Mouse (Mus musculus): ENCODE data around the gene Grk6. TPM values are rescaled to one million over a fixed set of nuclear protein-coding genes. Genes with fewer than 3 reads are reported as not detected.

The Grk6 gene
- total and polyA plus RNA-seq, 3 experiments: 83.2 to 96.7 TPM; not detected in 1

GRCm38 (mm10) chr13:55447543-55447943 lies 2.7 kb downstream of the Grk6 start:
- Histone ChIP-seq H3K9me3 (replicated peaks; ENCODE audit: insufficient read depth, low read length) (no peaks in the 10 kb centered on the region), H3K4me1 (ENCODE audit: control insufficient read depth in 1 of 2, insufficient read depth in 2 of 2, low read length in 2 of 2) (peaks cover 7 to 31% of the 10 kb centered on the region in 2 experiments), H3K27ac (ENCODE audit: control insufficient read depth, low read depth, low read length) (peak overlapping the region; percentile 69), H3K27me3 (ENCODE audit: control insufficient read depth in 1 of 2, insufficient read depth in 2 of 2, low read length in 2 of 2) (no peaks in the 10 kb centered on the region), H3K4me3 (ENCODE audit: control insufficient read depth in 1 of 2, insufficient read depth in 1 of 2, low read depth in 2 of 2, low read length in 2 of 2) (peak overlapping the region in 1 of 2 experiments; percentile 4; a peak in 2 of 4 replicates), H3K36me3 (ENCODE audit: control insufficient read depth in 1 of 2, insufficient read depth in 2 of 2, low read length in 2 of 2) (peaks cover 4 to 18% of the 10 kb centered on the region in 2 experiments), H3K9ac (ENCODE audit: control insufficient read depth, low read depth, low read length, poor library complexity, severe bottlenecking) (peak overlapping the region; percentile 52), H3K79me2 (ENCODE audit: control insufficient read depth, insufficient read depth, low read length, poor library complexity) (peaks cover 32% of the 10 kb centered on the region)
- DNase-seq (ENCODE audit: low read depth, low spot score): peak; percentile 69
- TF ChIP-seq CHD1 (IDR thresholded peaks at IDR 0.05; ENCODE audit: low read depth, low read length) (no peak), ETS1 (IDR thresholded peaks at IDR 0.05; ENCODE audit: low read depth, low read length) (peak; percentile 39), MYB (IDR thresholded peaks at IDR 0.05; ENCODE audit: low read depth, low read length) (no peak), HCFC1 (IDR thresholded peaks at IDR 0.05; ENCODE audit: low read depth, low read length) (0 out of 2 replicates have a peak, but pooled peaks have one; percentile 17), GABPA (IDR thresholded peaks at IDR 0.05; ENCODE audit: low read depth, low read length) (no peak), BHLHE40 (IDR thresholded peaks at IDR 0.05; ENCODE audit: borderline replicate concordance, low read depth, low read length) (0 out of 2 replicates have a peak, but pooled peaks have one; percentile 18), TBP (IDR thresholded peaks at IDR 0.05; ENCODE audit: low read depth, low read length) (no peak), SIN3A (IDR thresholded peaks at IDR 0.05; ENCODE audit: low read length) (0 out of 2 replicates have a peak, but pooled peaks have one; percentile 61), NELFE (IDR thresholded peaks at IDR 0.05; ENCODE audit: low read depth, low read length) (no peak), ZC3H11A (IDR thresholded peaks at IDR 0.05; ENCODE audit: low read depth, low read length) (no peak), SMC3 (IDR thresholded peaks at IDR 0.05; ENCODE audit: low read depth, low read length) (no peak)

GRCm38 (mm10) chr13:55448131-55448530 lies 3.3 kb downstream of the Grk6 start:
- Histone ChIP-seq H3K9ac (ENCODE audit: control insufficient read depth, low read depth, low read length, poor library complexity, severe bottlenecking) (no peak overlapping the region), H3K79me2 (ENCODE audit: control insufficient read depth, insufficient read depth, low read length, poor library complexity) (peaks cover 32% of the 10 kb centered on the region), H3K4me3 (ENCODE audit: control insufficient read depth in 1 of 2, insufficient read depth in 1 of 2, low read depth in 2 of 2, low read length in 2 of 2) (no peak overlapping the region), H3K4me1 (ENCODE audit: control insufficient read depth in 1 of 2, insufficient read depth in 2 of 2, low read length in 2 of 2) (peaks cover 7 to 31% of the 10 kb centered on the region in 2 experiments), H3K27me3 (ENCODE audit: control insufficient read depth in 1 of 2, insufficient read depth in 2 of 2, low read length in 2 of 2) (no peaks in the 10 kb centered on the region), H3K9me3 (replicated peaks; ENCODE audit: insufficient read depth, low read length) (no peaks in the 10 kb centered on the region), H3K27ac (ENCODE audit: control insufficient read depth, low read depth, low read length) (no peak overlapping the region), H3K36me3 (ENCODE audit: control insufficient read depth in 1 of 2, insufficient read depth in 2 of 2, low read length in 2 of 2) (peaks cover 4 to 18% of the 10 kb centered on the region in 2 experiments)
- TF ChIP-seq TBP (IDR thresholded peaks at IDR 0.05; ENCODE audit: low read depth, low read length): no peak
- TF ChIP-seq ZMIZ1 (IDR thresholded peaks at IDR 0.05; ENCODE audit: low read depth, low read length): no peak
- TF ChIP-seq GATA1 (IDR thresholded peaks at IDR 0.05; ENCODE audit: low read depth, low read length): no peak
- no peak for TF ChIP-seq MAX (IDR thresholded peaks at IDR 0.05; ENCODE audit: low read length)
- TF ChIP-seq TAL1 (IDR thresholded peaks at IDR 0.05; ENCODE audit: low read length): no peak
- no peak for TF ChIP-seq HCFC1 (IDR thresholded peaks at IDR 0.05; ENCODE audit: low read depth, low read length)
- no peak for TF ChIP-seq GABPA (IDR thresholded peaks at IDR 0.05; ENCODE audit: low read depth, low read length)
- no peak for TF ChIP-seq POLR2AphosphoS5 (IDR thresholded peaks at IDR 0.05; ENCODE audit: borderline replicate concordance, low read depth, low read length)
- DNase-seq (ENCODE audit: low read depth, low spot score): no peak
